14 mouse cellular contexts compared by ENCODE assay signal in genomic region chr1:179043644-179044043, GRCm38 (mm10).
DNase-seq lines count a peak whose midpoint lies in the region; ATAC-seq and TF ChIP-seq lines count a peak whose summit lies in the region.
"Had no signal": no experiment of that assay in that cellular context is flagged by ENCODE, and none has a peak within 500 bp of the region (broad histone marks: within the 10 kb centered on the region; RNA-seq: fewer than 3 reads in every experiment).

No protein-coding gene starts in this region.

- no peaks in the 10 kb centered on the region for H3K9me3 ChIP-seq in kidney, embryonic 16.5 days (ENCODE audit: low read length)
- no peaks in the 10 kb centered on the region for H3K9me3 ChIP-seq in embryonic facial prominence, embryonic 10.5 days
- no peaks in the 10 kb centered on the region for H3K9me3 ChIP-seq in forebrain, postnatal 0 days (ENCODE audit: low read length)
- H3K9me3 ChIP-seq: kidney, embryonic 15.5 days; liver, embryonic 15.5 days had no signal

- H3K27me3 ChIP-seq in kidney, embryonic 16.5 days (ENCODE audit: insufficient read depth, low read length): no peaks in the 10 kb centered on the region
- peaks cover 5% of the 10 kb centered on the region; the same call in 1 of the 2 replicates for H3K27me3 ChIP-seq in embryonic facial prominence, embryonic 10.5 days (replicated peaks; ENCODE audit: low read depth, poor library complexity, severe bottlenecking)
- H3K27me3 ChIP-seq in forebrain, postnatal 0 days (ENCODE audit: insufficient read depth, low read length): 0 out of 2 replicates have a peak, but pooled peaks cover 3% of the 10 kb centered on the region
- H3K27me3 ChIP-seq: kidney, embryonic 15.5 days; liver, embryonic 15.5 days had no signal

- H3K9ac ChIP-seq in kidney, embryonic 16.5 days (replicated peaks; ENCODE audit: low read length): no peak overlapping the region
- no peak overlapping the region for H3K9ac ChIP-seq in forebrain, postnatal 0 days
- H3K9ac ChIP-seq: kidney, embryonic 15.5 days; liver, embryonic 15.5 days had no signal

- DNase-seq in kidney, postnatal 4 days: peak; percentile 57 to 65
- peak; percentile 58 for DNase-seq in MN1 (ENCODE audit: low spot score)
- no peak for DNase-seq in embryonic facial prominence, embryonic 10.5 days (ENCODE audit: low spot score)
- peak; percentile 45 for DNase-seq in forebrain, postnatal 0 days
- no peak for DNase-seq in cerebellum, adult 11-12 months
- DNase-seq in embryo, embryonic 10 days (ENCODE audit: low spot score): no peak
- DNase-seq in left cerebral cortex, adult 9 months (ENCODE audit: low spot score in 2 of 2): no peak
- DNase-seq: cerebellum, adult 8-10 months; layer of hippocampus, adult 9-11 months; left cerebral cortex, postnatal 4 days; spleen, adult 18-20 months had no signal

- 64% methylated on average over 12 of the region's 12 CpGs for WGBS in kidney, embryonic 16.5 days
- WGBS in embryonic facial prominence, embryonic 10.5 days: 85% methylated on average over 12 of the region's 12 CpGs
- 45% methylated on average over 12 of the region's 12 CpGs for WGBS in forebrain, postnatal 0 days

- no peak overlapping the region for H3K27ac ChIP-seq in kidney, embryonic 16.5 days (ENCODE audit: low read length)
- peak overlapping the region; percentile 51; the same call in 1 of the 2 replicates for H3K27ac ChIP-seq in embryonic facial prominence, embryonic 10.5 days (replicated peaks)
- no peak overlapping the region for H3K27ac ChIP-seq in forebrain, postnatal 0 days (ENCODE audit: low read depth, low read length)
- H3K27ac ChIP-seq: kidney, embryonic 15.5 days; liver, embryonic 15.5 days had no signal

- no peak for ATAC-seq in kidney, embryonic 16.5 days (ENCODE audit: low FRiP score, low TSS enrichment)
- ATAC-seq in forebrain, postnatal 0 days: peak; percentile 15; the same call in 1 of the 2 replicates

- no peaks in the 10 kb centered on the region for H3K36me3 ChIP-seq in kidney, embryonic 16.5 days (ENCODE audit: insufficient read depth, low read length)
- H3K36me3 ChIP-seq in embryonic facial prominence, embryonic 10.5 days (replicated peaks): no peaks in the 10 kb centered on the region
- H3K36me3 ChIP-seq in forebrain, postnatal 0 days (ENCODE audit: insufficient read depth): no peaks in the 10 kb centered on the region
- H3K36me3 ChIP-seq: kidney, embryonic 15.5 days; liver, embryonic 15.5 days had no signal

- no peak overlapping the region for H3K4me2 ChIP-seq in kidney, embryonic 16.5 days (replicated peaks; ENCODE audit: low read depth, low read length)
- no peak overlapping the region for H3K4me2 ChIP-seq in forebrain, postnatal 0 days (ENCODE audit: low read depth)
- H3K4me2 ChIP-seq: kidney, embryonic 15.5 days; liver, embryonic 15.5 days had no signal

- no peak for TF ChIP-seq CTCF in forebrain, postnatal 0 days (IDR thresholded peaks at IDR 0.05; ENCODE audit: low read depth)

- no peak overlapping the region for H3K4me3 ChIP-seq in kidney, embryonic 16.5 days (ENCODE audit: low read length)
- no peak overlapping the region for H3K4me3 ChIP-seq in embryonic facial prominence, embryonic 10.5 days
- no peak overlapping the region for H3K4me3 ChIP-seq in forebrain, postnatal 0 days (ENCODE audit: low read depth, low read length)
- H3K4me3 ChIP-seq: kidney, embryonic 15.5 days; liver, embryonic 15.5 days had no signal

- 0 out of 2 replicates have a peak, but pooled peaks cover 11% of the 10 kb centered on the region for H3K4me1 ChIP-seq in kidney, embryonic 16.5 days (ENCODE audit: insufficient read depth, low read length)
- peaks cover 14% of the 10 kb centered on the region for H3K4me1 ChIP-seq in embryonic facial prominence, embryonic 10.5 days
- H3K4me1 ChIP-seq in forebrain, postnatal 0 days (ENCODE audit: insufficient read depth): no peaks in the 10 kb centered on the region

Comparison
In these comparisons a context has a peak if more than half of its experiments do, and no peak if none do; other contexts are left out.
1. DNase-seq: peak in kidney, postnatal 4 days (2 of 2), MN1 (single experiment) and forebrain, postnatal 0 days (single experiment); none in embryonic facial prominence, embryonic 10.5 days (single experiment), cerebellum, adult 11-12 months (single experiment), embryo, embryonic 10 days (single experiment) and left cerebral cortex, adult 9 months (0 of 2).